Mouse (Mus musculus) heart, postnatal 14 days (tissue): ENCODE data around the gene Pex10. TPM values are rescaled to one million over a fixed set of nuclear protein-coding genes. Genes with fewer than 3 reads are reported as not detected.
A peak's percentile ranks its signal among the peaks of the same experiment; 100 is the strongest.

Experiments used
- DNase-seq, 2 experiments: peaks; one replicate each; pipeline ENCODE4 v3.0.0; 2021 to 2022
- intact Hi-C: fragments of 180-260 bp; cut with DNase I; formaldehyde crosslinking; loops from one replicate; pipeline ENCODE4 v1.15.1; 2025
- long read RNA-seq, 2 experiments: library from polyadenylated mRNA; stranded (forward); transcript quantifications; one replicate each; pipeline ENCODE4 v2.0.0; 2021
- total RNA-seq, 2 experiments: library from RNA; stranded (reverse); gene quantifications; 2 replicates each; pipeline ENCODE4 v1.2.3; 2021

Pex10 gene
- 10 to 100 TPM; 18.3 to 19.6 TPM for total RNA-seq
- long read RNA-seq, experiment 1, transcript Pex10-201 (6 exons, 1,688 nt), result major isoform, 9 of 12 reads
- long read RNA-seq, experiment 1, partial matches to known transcripts, result 1 of 12 reads
- long read RNA-seq, experiment 1, other reads (novel, unspliced or antisense), result 2 of 12 reads
- long read RNA-seq, experiment 2, transcript Pex10-201 (6 exons, 1,688 nt), result major isoform, 11 of 11 reads
- long read RNA-seq, experiment 2, partial matches to known transcripts, result 0 of 11 reads
- long read RNA-seq, experiment 2, other reads (novel, unspliced or antisense), result 0 of 11 reads

- peak; percentile 98 to 99 for DNase-seq
- intact Hi-C loops, result loop anchor here (5.0 kb wide), 1 partner anchor 85 kb away; no protein-coding TSS in a partner anchor
Measured at GRCm38 (mm10) chr4:155066834-155067522, at the start of gene Pex10. Pex10 (plus strand) TSS chr4:155067016.

DNA sequence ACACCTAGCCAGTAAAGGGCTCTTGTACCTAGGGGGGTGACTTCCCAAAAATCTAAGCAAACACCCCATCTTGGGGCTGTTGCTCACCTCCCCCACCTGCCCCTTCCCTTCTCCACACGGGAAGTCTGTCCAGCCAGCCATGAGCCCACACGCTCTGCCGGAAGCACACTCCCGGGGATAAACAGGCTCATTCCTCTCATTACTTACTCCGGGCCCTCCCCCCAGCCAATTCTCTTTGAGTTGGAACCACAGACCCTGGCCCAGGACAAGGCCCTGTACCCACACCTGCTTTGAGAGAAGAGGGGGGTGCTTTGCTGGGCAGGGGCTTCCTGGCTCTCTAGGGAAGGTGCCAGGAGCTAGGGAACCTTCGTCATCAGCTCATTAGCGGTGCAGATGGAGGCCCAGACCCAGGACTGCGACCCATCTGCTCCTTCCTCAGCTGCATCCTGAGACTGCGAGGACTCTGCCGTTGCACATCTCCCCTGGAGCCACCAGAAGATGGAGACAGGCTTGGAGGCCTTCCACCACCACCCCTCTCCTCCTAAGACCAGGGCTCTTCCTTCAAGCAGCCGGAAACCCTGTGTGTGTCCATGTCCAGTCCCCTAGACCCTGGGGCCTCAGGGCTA is 49.5 kb upstream of the Pex10 start:
- no peak for DNase-seq
- intact Hi-C loops, result no loop called here

DNA sequence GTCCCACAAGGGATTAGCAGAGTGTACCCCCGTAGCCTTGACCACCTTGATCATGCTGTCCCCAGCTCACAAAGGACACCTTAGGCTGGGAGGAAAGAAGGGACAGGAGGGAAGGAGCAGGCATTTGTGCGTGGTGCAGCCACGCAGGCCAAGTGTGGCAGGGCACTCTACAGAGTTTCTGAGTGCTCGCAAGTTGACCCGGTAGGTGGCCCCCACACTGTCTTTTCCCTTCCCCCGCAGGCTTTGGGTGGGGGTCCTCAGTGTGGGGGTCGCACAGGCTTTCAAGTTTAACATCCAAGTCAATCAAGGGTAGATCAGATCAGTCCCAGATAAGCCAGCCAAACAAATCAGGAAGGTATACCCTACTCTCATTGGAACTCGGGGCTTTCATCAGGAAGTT is 48.8 kb upstream of the Pex10 start:
- intact Hi-C loops, result no loop called here

GRCm38 (mm10) chr4:155018601-155019335 is 48.0 kb upstream of the Pex10 start:
- intact Hi-C loops, result no loop called here
- DNase-seq, result peak; percentile 27 to 54

More for the DNA sequence above, 48.8 kb upstream of the Pex10 start:
- DNase-seq, result no peak

GRCm38 (mm10) chr4:155019336-155019847 is 47.4 kb upstream of the Pex10 start:
- DNase-seq, result peak; percentile 7 to 19
- intact Hi-C loops, result no loop called here

- DNase-seq, result no peak
- intact Hi-C loops, result no loop called here
Measured at GRCm38 (mm10) chr4:155020141-155020540, 46.7 kb upstream of the Pex10 start.

- no peak for DNase-seq
- intact Hi-C loops, result no loop called here
Measured at GRCm38 (mm10) chr4:155020813-155021212, 46.0 kb upstream of the Pex10 start.

DNA sequence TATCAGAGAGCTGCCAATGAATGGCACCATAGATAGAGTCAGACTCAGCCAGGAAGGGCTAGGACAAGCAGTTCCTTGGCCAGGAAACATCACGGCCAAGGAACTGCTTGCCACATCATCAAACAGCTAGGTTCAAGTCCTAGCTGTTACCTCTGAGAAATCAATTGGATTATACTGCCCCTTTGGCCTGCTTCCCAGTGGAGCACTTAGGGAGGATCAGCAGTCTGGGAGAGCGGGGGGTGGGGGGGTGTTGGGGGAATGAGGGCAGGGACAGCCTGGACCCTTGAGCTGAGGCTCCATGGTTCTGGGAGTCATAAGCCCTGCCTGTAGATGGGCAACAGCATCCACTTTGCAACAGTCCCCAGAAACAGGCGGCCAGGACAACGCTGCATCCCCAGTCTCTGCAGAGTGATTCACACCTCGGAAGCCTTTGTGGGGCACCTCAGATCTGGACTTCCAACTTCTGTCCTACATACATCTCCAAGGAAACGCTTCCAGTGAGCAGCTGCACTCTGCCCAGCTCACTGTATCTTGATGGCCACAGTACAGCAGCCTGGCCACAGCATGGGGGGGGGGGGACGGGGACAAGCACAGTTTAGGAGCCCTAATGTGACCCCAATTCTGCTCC is 44.5 kb upstream of the Pex10 start:
- intact Hi-C loops, result no loop called here
- no peak for DNase-seq

DNA sequence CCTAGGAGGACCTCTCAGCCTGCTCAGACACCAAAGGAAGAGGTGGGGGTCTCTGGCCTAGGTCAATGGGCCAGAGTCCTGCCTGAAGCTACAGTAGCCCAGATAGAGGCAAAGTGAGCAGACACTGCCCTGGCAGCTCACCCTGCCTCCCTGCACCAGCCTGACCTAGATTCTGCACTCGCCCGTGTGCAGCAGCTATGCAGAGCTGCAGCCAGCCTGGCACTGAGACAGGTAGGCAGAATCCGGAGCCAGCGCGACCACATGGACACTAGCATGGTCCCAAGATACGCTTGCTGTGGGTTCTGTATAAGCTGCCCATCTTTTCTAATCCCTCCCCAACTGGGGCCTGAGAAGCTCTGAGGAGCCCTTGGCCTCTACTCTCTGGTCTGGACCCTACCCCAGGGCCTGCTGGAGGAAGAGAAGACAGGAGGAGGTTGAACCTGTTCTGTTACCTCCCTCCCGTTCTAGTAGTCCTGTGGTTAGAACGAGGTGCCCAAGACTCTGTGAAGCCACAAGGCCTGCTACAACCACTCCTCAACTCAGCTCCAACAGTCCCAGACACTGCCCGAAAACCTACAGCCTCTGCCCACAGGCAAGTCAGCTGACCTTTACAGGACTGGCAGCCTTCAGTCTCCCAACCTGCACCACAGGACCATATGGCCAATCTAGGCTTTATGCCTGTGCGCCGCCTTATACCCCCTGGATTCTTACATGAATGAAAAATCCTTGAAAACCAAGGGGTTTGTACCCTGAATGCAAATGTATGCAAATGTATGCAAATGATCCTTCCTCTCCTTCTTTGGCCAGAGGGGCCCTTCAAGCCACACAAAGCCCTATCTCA is 42.4 kb upstream of the Pex10 start:
- no peak for DNase-seq
- intact Hi-C loops, result no loop called here

GRCm38 (mm10) chr4:155033115-155033514 is 33.7 kb upstream of the Pex10 start:
- intact Hi-C loops, result no loop called here
- DNase-seq, result no peak

GRCm38 (mm10) chr4:155034202-155034601 is 32.6 kb upstream of the Pex10 start:
- DNase-seq, result no peak
- intact Hi-C loops, result no loop called here

DNA sequence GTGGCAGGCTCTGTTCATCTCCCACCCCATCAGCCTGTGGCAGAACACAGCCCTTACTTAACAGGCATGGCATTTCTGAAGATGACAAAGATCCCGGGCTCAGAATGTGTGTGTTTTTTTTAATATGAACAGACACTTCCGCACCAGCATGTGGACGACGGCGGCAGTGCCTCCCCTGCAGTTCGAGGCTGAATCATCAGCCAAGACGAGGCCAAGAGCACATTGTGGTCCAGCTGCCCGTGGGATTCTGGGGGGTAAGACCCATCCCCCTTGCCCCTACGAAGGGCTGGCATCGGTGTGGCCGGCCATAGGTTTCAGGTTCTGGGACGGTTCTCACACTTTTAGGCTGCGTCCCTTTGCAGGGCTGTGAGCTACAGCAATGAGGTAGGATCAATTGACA is 32.0 kb upstream of the Pex10 start:
- intact Hi-C loops, result no loop called here
- DNase-seq, result no peak

- intact Hi-C loops, result loop anchor here (5.0 kb wide), 1 partner anchor 43 kb away; no protein-coding TSS in a partner anchor
- DNase-seq, result no peak
Measured at GRCm38 (mm10) chr4:155040197-155040596, 26.6 kb upstream of the Pex10 start.

GRCm38 (mm10) chr4:155040696-155041095 is 26.1 kb upstream of the Pex10 start:
- intact Hi-C loops, result loop anchor here (5.0 kb wide), 1 partner anchor 43 kb away; no protein-coding TSS in a partner anchor
- no peak for DNase-seq

DNA sequence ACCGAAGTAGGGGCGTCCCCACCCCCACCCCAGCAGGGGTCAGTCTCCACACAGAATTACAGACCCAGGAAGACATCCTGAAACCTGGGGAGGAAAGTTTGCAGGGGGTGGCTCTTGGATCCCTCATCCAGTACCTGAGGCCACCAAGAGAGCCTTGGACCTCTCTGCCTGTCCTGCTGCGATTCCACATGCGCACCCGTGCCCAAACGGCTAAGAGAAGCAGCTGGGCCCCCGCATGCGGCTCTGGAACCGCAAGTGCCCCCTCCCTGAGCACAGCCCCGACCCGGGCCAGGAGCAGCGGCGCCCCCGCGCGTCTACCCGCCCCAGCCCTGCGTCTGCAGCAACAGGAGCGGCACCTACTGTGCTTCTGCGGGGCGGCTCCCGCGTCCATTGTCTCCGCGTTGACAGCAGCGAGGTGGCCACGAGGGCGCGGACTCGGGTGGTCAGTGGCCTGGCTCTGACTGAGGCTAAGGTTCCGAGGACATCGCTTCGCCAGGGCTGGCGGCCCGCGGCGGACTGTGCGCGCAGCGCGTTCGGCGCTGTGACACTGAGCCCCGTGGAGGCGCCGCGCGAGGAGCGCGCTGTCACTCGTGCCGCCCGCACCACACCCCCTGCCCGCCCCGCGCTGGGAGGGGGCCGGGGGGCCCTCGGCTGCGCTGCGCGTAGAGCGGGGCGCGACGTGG is 24.1 kb upstream of the Pex10 start:
- DNase-seq, result no peak
- intact Hi-C loops, result loop anchor here (5.0 kb wide), 1 partner anchor 45 kb away; no protein-coding TSS in a partner anchor

DNA sequence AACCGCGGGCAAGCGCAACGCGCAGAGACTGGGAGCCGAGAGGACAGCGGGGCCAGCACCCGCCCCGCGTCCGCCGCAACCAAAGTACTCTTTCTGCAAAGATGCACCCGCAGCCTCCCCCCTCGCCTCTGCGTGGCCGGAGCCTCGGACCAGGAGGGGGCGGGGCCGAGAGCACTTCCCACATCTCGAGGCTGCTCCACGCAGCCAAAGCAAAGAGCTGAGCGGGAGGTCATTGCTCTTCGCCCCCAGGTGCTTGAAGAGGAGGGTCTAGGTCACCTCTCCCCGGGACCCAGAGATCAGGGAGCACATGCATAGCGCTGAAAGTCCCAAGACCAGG is 23.6 kb upstream of the Pex10 start:
- intact Hi-C loops, result loop anchor here (5.0 kb wide), 1 partner anchor 46 kb away; no protein-coding TSS in a partner anchor
- no peak for DNase-seq

DNA sequence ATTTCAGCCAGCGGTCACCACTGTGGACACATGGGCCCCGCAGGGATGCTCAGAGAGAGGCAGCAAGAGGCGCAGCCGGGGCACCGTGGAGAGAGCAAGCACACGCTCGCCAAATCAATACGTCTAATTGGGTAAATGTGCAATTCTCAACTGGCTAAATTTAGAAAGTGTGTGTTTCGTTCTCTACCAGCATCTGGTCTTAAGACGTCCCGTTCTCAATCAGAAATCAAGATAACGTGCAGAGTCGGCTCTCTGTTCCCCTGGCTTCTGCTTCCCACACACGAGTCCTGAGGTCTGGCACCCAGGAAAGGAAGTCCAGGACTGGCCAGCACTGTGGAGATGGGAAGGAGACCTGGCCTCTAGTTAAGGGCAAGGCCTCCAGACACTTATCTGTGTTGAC is 20.2 kb upstream of the Pex10 start:
- intact Hi-C loops, result no loop called here
- no peak for DNase-seq

- DNase-seq, result no peak
- intact Hi-C loops, result no loop called here
Measured at GRCm38 (mm10) chr4:155050116-155050515, 16.7 kb upstream of the Pex10 start.

DNA sequence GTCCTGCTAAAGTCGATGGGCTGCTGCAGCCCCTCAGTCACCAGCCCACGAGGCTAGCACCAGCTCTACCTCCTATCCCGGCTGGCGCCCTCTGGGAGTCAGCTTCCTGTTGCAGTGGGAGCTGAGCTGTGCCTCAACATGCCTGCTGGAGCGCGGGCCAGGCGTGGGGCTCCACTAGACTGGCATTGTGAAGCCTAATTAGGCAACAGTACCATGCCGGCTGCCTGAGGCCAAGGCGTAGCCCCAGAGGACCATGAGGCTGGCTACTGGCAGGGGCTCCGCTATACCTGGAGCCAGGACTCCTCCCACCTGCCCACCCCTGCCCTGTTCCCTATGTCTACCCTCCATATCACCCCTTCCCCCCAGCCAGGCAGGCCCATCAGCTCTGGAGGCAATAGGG is 10.1 kb upstream of the Pex10 start, which contains the start of gene Plch2:
Plch2 (minus strand) TSS at position 61 of the 400 bp plus-strand sequence.
- no peak for DNase-seq

More for the DNA sequence above, 10.1 kb upstream of the Pex10 start, which contains the start of gene Plch2:
- intact Hi-C loops, result no loop called here
